Mouse (Mus musculus): ENCODE data around the gene Gm2a.

- TF ChIP-seq POLR2A (IDR thresholded peaks at IDR 0.05; ENCODE audit: borderline replicate concordance, extremely low read depth, low read depth, low read length), result no peak
- TF ChIP-seq CTCF (IDR thresholded peaks at IDR 0.05; ENCODE audit: insufficient read depth, low read length), result no peak
These were observed 8.7 kb downstream of the Gm2a start for GRCm38 (mm10) chr11:55106636-55107035.
